Mouse (Mus musculus) MEL (cell line): ENCODE data around the gene Exoc3l. TPM values are rescaled to one million over a fixed set of nuclear protein-coding genes. Genes with fewer than 3 reads are reported as not detected.
A peak's percentile ranks its signal among the peaks of the same experiment; 100 is the strongest.

ENCODE experiments used
- DNase-seq: peaks from one replicate; pipeline ENCODE4 v3.0.0; 2011; ENCODE audit warnings: low read depth, low spot score
- H3K27ac ChIP-seq: 2 replicates; pipeline ENCODE4 v1.5.1; 2012; ENCODE audit warnings: low read depth, mild to moderate bottlenecking, control low read depth, low read length, moderate library complexity; ENCODE audit not compliant: control insufficient read depth
- H3K27me3 ChIP-seq, 2 experiments: fragments of 150-350 bp in 1 of 2; sonication (generic) in 1 of 2; 2 replicates each; pipeline ENCODE4 v1.6.1; 2012; ENCODE audit warnings: low read length in 2 of 2, mild to moderate bottlenecking in 2 of 2, improper control_type of control experiment in 1 of 2, moderate library complexity in 1 of 2; ENCODE audit not compliant: insufficient read depth in 2 of 2, control insufficient read depth in 1 of 2
- H3K36me3 ChIP-seq, 2 experiments: 2 replicates each; pipeline ENCODE4 v1.6.1; 2012 to 2014; ENCODE audit warnings: low read length in 2 of 2, improper control_type of control experiment in 1 of 2, inconsistent platforms in 1 of 2, mild to moderate bottlenecking in 1 of 2; ENCODE audit not compliant: insufficient read depth in 2 of 2, control insufficient read depth in 1 of 2
- H3K4me1 ChIP-seq, 2 experiments: fragments of 150-350 bp in 1 of 2; sonication (generic) in 1 of 2; 2 replicates each; pipeline ENCODE4 v1.6.1; 2012; ENCODE audit warnings: low read length in 2 of 2, improper control_type of control experiment in 1 of 2, mild to moderate bottlenecking in 1 of 2; ENCODE audit not compliant: insufficient read depth in 2 of 2, control insufficient read depth in 1 of 2
- H3K4me3 ChIP-seq, 2 experiments: fragments of 150-350 bp in 1 of 2; sonication (generic) in 1 of 2; 2 replicates each; pipeline ENCODE4 v1.5.1; 2012; ENCODE audit warnings: low read depth in 2 of 2, low read length in 2 of 2, mild to moderate bottlenecking in 2 of 2, moderate library complexity in 2 of 2, control low read depth in 1 of 2, improper control_type of control experiment in 1 of 2; ENCODE audit not compliant: control insufficient read depth in 1 of 2, insufficient read depth in 1 of 2
- H3K79me2 ChIP-seq: 2 replicates; pipeline ENCODE4 v1.6.1; 2012; ENCODE audit warnings: mild to moderate bottlenecking, low read length, moderate library complexity; ENCODE audit not compliant: control insufficient read depth, poor library complexity, insufficient read depth
- H3K9ac ChIP-seq: 2 replicates; pipeline ENCODE4 v1.6.1; 2012; ENCODE audit warnings: low read depth, mild to moderate bottlenecking, control low read depth, low read length, moderate library complexity; ENCODE audit not compliant: control insufficient read depth, poor library complexity, severe bottlenecking
- H3K9me3 ChIP-seq: fragments of 150-350 bp; sonication (generic); replicated peaks from 2 replicates; pipeline ENCODE4 v1.6.1; 2012; ENCODE audit warnings: mild to moderate bottlenecking, low read length, improper control_type of control experiment, moderate library complexity; ENCODE audit not compliant: insufficient read depth
- CHD2 ChIP-seq: IDR thresholded peaks from 2 replicates; pipeline ENCODE4 v1.6.1; 2011; ENCODE audit warnings: low read length, improper control_type of control experiment
- E2F4 ChIP-seq: IDR thresholded peaks from 2 replicates; pipeline ENCODE4 v1.6.1; 2011; ENCODE audit warnings: low read depth, low read length, improper control_type of control experiment, borderline replicate concordance
- GABPA ChIP-seq: IDR thresholded peaks from 2 replicates; pipeline ENCODE4 v1.6.1; 2012; ENCODE audit warnings: low read depth, mild to moderate bottlenecking, inconsistent platforms, low read length, improper control_type of control experiment, moderate library complexity
- GATA1 ChIP-seq: IDR thresholded peaks from 2 replicates; pipeline ENCODE4 v1.6.1; 2011; ENCODE audit warnings: low read depth, low read length, improper control_type of control experiment
- JUND ChIP-seq: IDR thresholded peaks from 2 replicates; pipeline ENCODE4 v1.6.1; 2011; ENCODE audit warnings: low read depth, mild to moderate bottlenecking, improper control_type of control experiment, low read length
- KAT2A ChIP-seq: conservative IDR thresholded peaks from 2 replicates; pipeline ENCODE4 v1.6.1; 2012; ENCODE audit warnings: low read depth, low read length, improper control_type of control experiment, inconsistent platforms
- MAFK ChIP-seq: IDR thresholded peaks from 2 replicates; pipeline ENCODE4 v1.6.1; 2011; ENCODE audit warnings: low read depth, mild to moderate bottlenecking, low read length, improper control_type of control experiment, borderline replicate concordance
- MAX ChIP-seq: IDR thresholded peaks from 2 replicates; pipeline ENCODE4 v1.6.1; 2011; ENCODE audit warnings: low read length, improper control_type of control experiment
- MXI1 ChIP-seq: IDR thresholded peaks from 2 replicates; pipeline ENCODE4 v1.6.1; 2011; ENCODE audit warnings: mild to moderate bottlenecking, low read depth, low read length, improper control_type of control experiment
- MYB ChIP-seq: IDR thresholded peaks from 2 replicates; pipeline ENCODE4 v1.6.1; 2011; ENCODE audit warnings: mild to moderate bottlenecking, low read depth, low read length, improper control_type of control experiment
- MYC ChIP-seq: IDR thresholded peaks from 2 replicates; pipeline ENCODE4 v1.6.1; 2011; ENCODE audit warnings: low read depth, mild to moderate bottlenecking, low read length, improper control_type of control experiment, moderate library complexity
- NELFE ChIP-seq: IDR thresholded peaks from 2 replicates; pipeline ENCODE4 v1.6.1; 2011; ENCODE audit warnings: low read depth, low read length, improper control_type of control experiment
- NRF1 ChIP-seq: IDR thresholded peaks from 2 replicates; pipeline ENCODE4 v1.6.1; 2014; ENCODE audit warnings: low read depth, mild to moderate bottlenecking, inconsistent platforms, low read length, improper control_type of control experiment, moderate library complexity; ENCODE audit not compliant: poor library complexity, insufficient read depth, severe bottlenecking
- POLR2AphosphoS2 ChIP-seq: IDR thresholded peaks from 2 replicates; pipeline ENCODE4 v1.6.1; 2011; ENCODE audit warnings: low read length, improper control_type of control experiment
- POLR2AphosphoS5 ChIP-seq: IDR thresholded peaks from 2 replicates; pipeline ENCODE4 v1.6.1; 2012; ENCODE audit warnings: low read depth, borderline replicate concordance, mild to moderate bottlenecking, inconsistent platforms, low read length, moderate library complexity, mixed read lengths
- RAD21 ChIP-seq: IDR thresholded peaks from 2 replicates; pipeline ENCODE4 v1.6.1; 2011; ENCODE audit warnings: mild to moderate bottlenecking, low read depth, low read length, improper control_type of control experiment
- RCOR1 ChIP-seq: IDR thresholded peaks from 2 replicates; pipeline ENCODE4 v1.6.1; 2012; ENCODE audit warnings: low read depth, mild to moderate bottlenecking, inconsistent platforms, low read length, improper control_type of control experiment
- SIN3A ChIP-seq: IDR thresholded peaks from 2 replicates; pipeline ENCODE4 v1.6.1; 2012; ENCODE audit warnings: low read length, improper control_type of control experiment, inconsistent platforms
- SMC3 ChIP-seq: IDR thresholded peaks from 2 replicates; pipeline ENCODE4 v1.6.1; 2011; ENCODE audit warnings: low read depth, low read length, improper control_type of control experiment
- TAL1 ChIP-seq: IDR thresholded peaks from 2 replicates; pipeline ENCODE4 v1.6.1; 2012; ENCODE audit warnings: mild to moderate bottlenecking, inconsistent platforms, low read length, moderate library complexity, mixed read lengths
- UBTF ChIP-seq: IDR thresholded peaks from 2 replicates; pipeline ENCODE4 v1.6.1; 2012; ENCODE audit warnings: low read depth, mild to moderate bottlenecking, inconsistent platforms, low read length, improper control_type of control experiment, moderate library complexity, borderline replicate concordance; ENCODE audit not compliant: insufficient read depth
- USF2 ChIP-seq, 2 experiments: IDR thresholded peaks; 2 replicates each; pipeline ENCODE4 v1.6.1; 2011 to 2012; ENCODE audit warnings: improper control_type of control experiment in 2 of 2, low read length in 2 of 2, borderline replicate concordance in 1 of 2, inconsistent platforms in 1 of 2, low read depth in 1 of 2, mild to moderate bottlenecking in 1 of 2; ENCODE audit not compliant: insufficient read depth in 1 of 2
- polyA plus RNA-seq, 2 experiments: library from polyadenylated mRNA; stranded (reverse) in 1 of 2; unstranded in 1 of 2; fragments of >175 nt in 1 of 2; fragments of >200 nt in 1 of 2; gene quantifications; 2 replicates each; pipeline versions ENCODE4 v1.2.1 to v1.2.4; 2012; ENCODE audit warnings: low replicate concordance in 2 of 2, low read depth in 1 of 2; ENCODE audit not compliant: insufficient read length in 2 of 2, insufficient read depth in 1 of 2, missing spikeins in 1 of 2
- total RNA-seq: library from RNA; depleted of rRNA; stranded (reverse); fragments of 300-350 nt; gene quantifications from 2 replicates; pipeline ENCODE4 v1.2.3, GENCODE M21; 2012

The Exoc3l gene
- total and polyA plus RNA-seq, 3 experiments, result 0.69 to 2.0 TPM; not detected in 1

DNA sequence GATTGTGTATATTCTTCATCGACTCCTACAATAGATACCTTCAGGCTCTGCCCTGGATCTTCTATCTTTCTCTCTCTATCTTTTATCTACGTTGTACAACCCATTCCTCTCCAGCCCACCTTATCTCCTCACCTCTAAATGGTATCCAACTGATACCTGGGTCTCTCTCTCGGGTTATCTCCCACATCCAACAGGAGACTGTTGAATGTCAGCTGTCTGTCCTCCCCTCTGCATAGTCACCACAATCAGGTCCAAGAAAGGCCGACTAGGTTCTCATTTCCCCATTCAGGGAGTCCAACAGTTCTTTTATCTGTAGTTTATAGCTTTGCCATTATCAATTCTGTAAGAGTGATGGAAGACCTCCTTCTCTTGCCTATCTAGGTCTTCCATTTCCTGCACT is 13.7 kb downstream of the Exoc3l start (continued):
- TF ChIP-seq GATA1 (peak; percentile 85), GABPA (no peak), MYC (no peak), TAL1 (no peak), MYB (peak; percentile 13; the same call in 1 of the 2 replicates), RAD21 (no peak), CHD2 (no peak)

- no peak for DNase-seq
- Histone ChIP-seq H3K79me2 (peaks cover 3% of the 10 kb centered on the region; the same call in 1 of the 2 replicates), H3K9ac (no peak overlapping the region), H3K27me3 (no peaks in the 10 kb centered on the region), H3K27ac (peak overlapping the region; percentile 68), H3K4me3 (no peak overlapping the region), H3K36me3 (peaks cover 0 to 27% of the 10 kb centered on the region in 2 experiments; a peak in 2 of 4 replicates), H3K4me1 (peaks cover 12 to 38% of the 10 kb centered on the region in 2 experiments), H3K9me3 (no peaks in the 10 kb centered on the region)
- no peak for TF ChIP-seq POLR2AphosphoS5
Measured at GRCm38 (mm10) chr8:105281821-105282220, 14.1 kb downstream of the Exoc3l start.

DNA sequence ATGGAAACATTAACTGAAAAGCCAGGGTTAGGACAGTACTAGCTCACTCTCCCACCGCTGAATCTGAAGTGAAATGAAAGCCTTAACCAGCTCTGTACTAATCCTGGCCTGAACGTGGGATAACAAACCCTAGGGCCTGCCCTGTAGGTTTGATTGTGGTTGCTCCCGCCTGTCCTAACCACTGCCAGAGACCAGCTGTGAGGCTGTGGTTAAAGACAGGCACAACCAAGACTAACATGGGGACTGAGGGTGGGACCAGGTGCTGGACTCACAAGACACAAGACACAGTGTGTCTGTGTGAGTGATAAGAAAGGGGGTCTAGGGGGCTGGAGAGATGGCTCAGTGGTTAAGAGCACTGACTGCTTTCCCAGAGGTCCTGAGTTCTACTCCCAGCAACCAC is 15.3 kb downstream of the Exoc3l start:
- Histone ChIP-seq H3K27me3 (no peaks in the 10 kb centered on the region), H3K4me1 (peaks cover 12 to 38% of the 10 kb centered on the region in 2 experiments), H3K27ac (no peak overlapping the region), H3K9ac (no peak overlapping the region), H3K79me2 (no peaks in the 10 kb centered on the region), H3K36me3 (peaks cover 0 to 27% of the 10 kb centered on the region in 2 experiments; a peak in 2 of 4 replicates)
- TF ChIP-seq SMC3 (no peak), RAD21 (no peak), UBTF (no peak), POLR2AphosphoS2 (no peak), MYB (no peak), RCOR1 (no peak)
- TF ChIP-seq, all 39 proteins: peak for 0
- DNase-seq, result no peak
- no peak overlapping the region for H3K4me3 ChIP-seq
- no peaks in the 10 kb centered on the region for H3K9me3 ChIP-seq

DNA sequence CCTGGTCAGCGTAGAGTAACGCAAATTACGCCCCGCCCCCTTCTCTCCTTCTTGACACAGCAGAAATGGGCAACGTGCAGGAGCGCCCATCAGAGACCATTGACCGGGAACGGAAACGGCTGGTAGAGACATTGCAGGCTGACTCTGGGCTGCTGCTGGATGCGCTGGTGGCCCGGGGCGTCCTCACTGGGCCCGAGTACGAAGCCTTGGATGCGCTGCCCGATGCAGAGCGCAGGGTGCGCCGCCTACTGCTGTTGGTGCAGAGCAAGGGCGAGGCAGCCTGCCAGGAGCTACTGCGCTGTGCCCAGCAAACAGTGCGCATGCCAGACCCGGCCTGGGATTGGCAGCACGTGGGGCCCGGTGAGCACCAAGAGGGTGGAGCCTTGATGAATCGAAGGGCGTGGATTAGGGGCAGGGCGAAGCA is 17.0 kb downstream of the Exoc3l start:
- Histone ChIP-seq H3K4me1 (peaks cover 12 to 38% of the 10 kb centered on the region in 2 experiments), H3K27ac (0 out of 2 replicates have a peak overlapping the region, but pooled peaks have one; percentile 13), H3K27me3 (no peaks in the 10 kb centered on the region), H3K9ac (peak overlapping the region; percentile 44), H3K4me3 (peak overlapping the region; percentile 40 to 49), H3K79me2 (no peaks in the 10 kb centered on the region), H3K36me3 (peaks cover 0 to 27% of the 10 kb centered on the region in 2 experiments; a peak in 2 of 4 replicates), H3K9me3 (no peaks in the 10 kb centered on the region)
- peak; percentile 91 for DNase-seq
- TF ChIP-seq POLR2AphosphoS5, result no peak
- peak; percentile 94 for TF ChIP-seq MXI1
- TF ChIP-seq NRF1, result peak; percentile 81
- no peak for TF ChIP-seq KAT2A
- TF ChIP-seq USF2 (IDR thresholded peaks at IDR 0.05; ENCODE audit: borderline replicate concordance in 1 of 2, insufficient read depth in 1 of 2, low read depth in 1 of 2, low read length in 2 of 2), result 0 out of 4 replicates have a peak, but pooled peaks of 1 of the 2 experiments have one; percentile 26
- no peak for TF ChIP-seq CHD2
- peak; percentile 93 for TF ChIP-seq MAX
- no peak for TF ChIP-seq SMC3
- peak; percentile 32; the same call in 1 of the 2 replicates for TF ChIP-seq NELFE
- TF ChIP-seq E2F4, result no peak
- TF ChIP-seq SIN3A, result peak; percentile 85
- no peak for TF ChIP-seq MYB
- no peak for TF ChIP-seq TAL1
- no peak for TF ChIP-seq JUND
- TF ChIP-seq RAD21, result no peak; the same call in 1 of the 2 replicates
- no peak for TF ChIP-seq MAFK
- TF ChIP-seq RCOR1, result no peak
